Mouse (Mus musculus): Measurements from ENCODE around the gene Gpr176. TPM values are rescaled to one million over a fixed set of nuclear protein-coding genes. Genes with fewer than 3 reads are reported as not detected.

Gpr176 gene
- polyA plus RNA-seq, 1 experiment from 2014 or later: 0.53 TPM

DNA sequence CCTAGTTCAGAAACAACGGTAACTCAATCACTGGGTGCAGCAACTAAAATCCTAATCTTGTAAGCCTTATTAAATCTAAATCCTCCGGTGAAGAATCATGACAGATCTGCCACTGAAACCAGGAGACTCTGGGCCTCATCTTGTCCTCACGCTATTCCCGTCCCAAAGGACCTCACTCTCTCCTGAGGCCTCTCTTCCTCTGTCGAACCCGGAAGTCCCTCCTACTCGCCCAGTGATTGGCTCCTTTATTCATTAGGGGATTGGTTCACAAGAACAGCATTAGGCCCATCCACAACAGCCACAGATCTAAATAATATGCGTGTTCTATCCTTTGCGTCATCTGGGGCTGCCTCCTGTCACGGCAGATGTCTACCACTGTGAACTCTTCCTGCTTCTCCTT is 101.6 kb downstream of the Gpr176 start:
- Histone ChIP-seq H3K36me3 (ENCODE audit: control insufficient read depth, insufficient read depth) (no peaks in the 10 kb centered on the region), H3K4me1 (ENCODE audit: control insufficient read depth, insufficient read depth, low read length) (no peaks in the 10 kb centered on the region), H3K9me3 (replicated peaks; ENCODE audit: control insufficient read depth, low read length) (no peaks in the 10 kb centered on the region), H3K27me3 (ENCODE audit: control insufficient read depth, insufficient read depth, low read length) (no peaks in the 10 kb centered on the region), H3K4me2 (ENCODE audit: low read depth, low read length) (no peak overlapping the region), H3K27ac (ENCODE audit: low read length) (no peak overlapping the region), H3K4me3 (ENCODE audit: low read length) (no peak overlapping the region), H3K9ac (ENCODE audit: low read length) (no peak overlapping the region)
- ATAC-seq (replicated peaks; ENCODE audit: extremely low read depth, insufficient read depth, low FRiP score): no peak
- WGBS: 87% methylated on average over 10 of the region's 10 CpGs

GRCm38 (mm10) chr2:118270213-118270612 is 103.0 kb downstream of the Gpr176 start:
- no peaks in the 10 kb centered on the region for H3K4me1 ChIP-seq (ENCODE audit: control insufficient read depth, insufficient read depth, low read length)
- H3K4me2 ChIP-seq (ENCODE audit: low read depth, low read length): no peak overlapping the region
- 86% methylated on average over 14 of the region's 14 CpGs for WGBS
- no peaks in the 10 kb centered on the region for H3K9me3 ChIP-seq (replicated peaks; ENCODE audit: control insufficient read depth, low read length)
- no peak overlapping the region for H3K27ac ChIP-seq (ENCODE audit: low read length)
- no peak overlapping the region for H3K9ac ChIP-seq (ENCODE audit: low read length)
- H3K36me3 ChIP-seq (ENCODE audit: control insufficient read depth, insufficient read depth): no peaks in the 10 kb centered on the region
- H3K27me3 ChIP-seq (ENCODE audit: control insufficient read depth, insufficient read depth, low read length): no peaks in the 10 kb centered on the region
- no peak for ATAC-seq (replicated peaks; ENCODE audit: extremely low read depth, insufficient read depth, low FRiP score)
- H3K4me3 ChIP-seq (ENCODE audit: low read length): no peak overlapping the region

- H3K9ac ChIP-seq (ENCODE audit: low read length): no peak overlapping the region
- no peak overlapping the region for H3K4me2 ChIP-seq (ENCODE audit: low read depth, low read length)
- H3K27me3 ChIP-seq (ENCODE audit: control insufficient read depth, insufficient read depth, low read length): peaks cover 7% of the 10 kb centered on the region
- H3K9me3 ChIP-seq (replicated peaks; ENCODE audit: control insufficient read depth, low read length): no peaks in the 10 kb centered on the region
- no peak overlapping the region for H3K27ac ChIP-seq (ENCODE audit: low read length)
- no peaks in the 10 kb centered on the region for H3K36me3 ChIP-seq (ENCODE audit: control insufficient read depth, insufficient read depth)
- WGBS: 56% methylated on average over 2 of the region's 2 CpGs
- no peak for ATAC-seq (replicated peaks; ENCODE audit: extremely low read depth, insufficient read depth, low FRiP score)
- no peaks in the 10 kb centered on the region for H3K4me1 ChIP-seq (ENCODE audit: control insufficient read depth, insufficient read depth, low read length)
- H3K4me3 ChIP-seq (ENCODE audit: low read length): no peak overlapping the region
Measured at GRCm38 (mm10) chr2:118263914-118264201, 109.4 kb downstream of the Gpr176 start.

DNA sequence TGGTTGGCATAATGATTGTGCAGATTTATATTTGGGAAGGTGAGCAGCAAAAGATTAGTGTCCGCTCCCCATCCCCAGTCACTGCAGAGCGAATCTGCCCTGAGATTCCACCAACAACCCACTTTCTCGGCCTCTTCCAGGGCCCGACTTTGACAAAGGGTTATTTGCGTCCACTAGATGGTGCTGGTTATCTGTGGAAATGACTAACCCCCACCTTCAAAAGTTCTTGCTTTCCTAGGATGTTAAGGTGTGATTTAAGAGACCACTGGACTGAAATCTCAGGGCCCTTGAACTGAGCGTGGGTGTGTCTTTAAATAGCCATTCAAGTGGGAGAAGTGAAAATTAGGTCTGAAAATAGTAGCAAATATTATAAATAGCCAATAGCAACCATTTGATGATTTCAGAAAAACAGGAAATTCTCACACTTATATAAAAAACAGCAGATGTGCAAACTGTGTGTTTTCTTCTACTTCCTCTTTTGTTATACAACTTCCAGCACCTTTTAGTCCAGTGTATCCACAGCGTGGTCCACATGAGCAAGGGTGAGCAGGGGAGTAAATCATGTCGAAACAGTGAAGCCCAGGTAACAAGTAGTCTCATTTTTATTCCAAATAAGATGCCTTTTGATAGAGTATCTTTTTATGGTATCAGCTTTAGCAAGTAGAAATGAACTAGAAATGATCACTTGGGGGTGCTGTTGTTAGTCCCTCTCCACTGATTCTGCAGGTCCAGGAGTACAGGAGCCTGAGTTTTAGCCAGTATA is 109.9 kb downstream of the Gpr176 start:
- Histone ChIP-seq H3K4me3 (ENCODE audit: low read length) (no peak overlapping the region), H3K9ac (ENCODE audit: low read length) (no peak overlapping the region), H3K27me3 (ENCODE audit: control insufficient read depth, insufficient read depth, low read length) (peaks cover 7% of the 10 kb centered on the region), H3K36me3 (ENCODE audit: control insufficient read depth, insufficient read depth) (no peaks in the 10 kb centered on the region), H3K27ac (ENCODE audit: low read length) (no peak overlapping the region), H3K4me1 (ENCODE audit: control insufficient read depth, insufficient read depth, low read length) (no peaks in the 10 kb centered on the region), H3K4me2 (ENCODE audit: low read depth, low read length) (no peak overlapping the region), H3K9me3 (replicated peaks; ENCODE audit: control insufficient read depth, low read length) (no peaks in the 10 kb centered on the region)
- ATAC-seq (replicated peaks; ENCODE audit: extremely low read depth, insufficient read depth, low FRiP score): no peak
- 16% methylated on average over 8 of the region's 8 CpGs for WGBS

DNA sequence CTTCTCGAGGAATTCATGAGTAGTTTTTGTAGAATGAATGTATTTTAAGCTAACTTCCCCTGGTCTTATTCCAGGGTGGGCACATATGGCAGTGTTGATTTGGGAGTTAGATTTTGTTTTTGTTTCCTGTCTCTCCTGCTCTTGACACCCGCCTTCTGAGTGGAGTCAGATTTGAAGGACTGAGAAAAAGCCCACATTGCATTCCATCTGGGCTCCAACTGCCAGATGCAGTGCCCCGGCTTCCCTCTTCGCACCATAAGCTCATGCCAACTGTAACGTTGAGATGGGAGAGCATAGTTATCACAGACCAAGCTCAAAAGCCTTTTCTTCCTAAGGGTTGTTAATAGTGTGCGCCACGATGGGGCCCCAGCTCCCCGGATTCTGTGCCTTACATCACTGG is 110.5 kb downstream of the Gpr176 start:
- H3K27ac ChIP-seq (ENCODE audit: low read length): no peak overlapping the region
- H3K4me1 ChIP-seq (ENCODE audit: control insufficient read depth, insufficient read depth, low read length): no peaks in the 10 kb centered on the region
- WGBS: 47% methylated on average over 8 of the region's 8 CpGs
- H3K27me3 ChIP-seq (ENCODE audit: control insufficient read depth, insufficient read depth, low read length): peaks cover 7% of the 10 kb centered on the region
- H3K4me2 ChIP-seq (ENCODE audit: low read depth, low read length): no peak overlapping the region
- H3K4me3 ChIP-seq (ENCODE audit: low read length): no peak overlapping the region
- no peak overlapping the region for H3K9ac ChIP-seq (ENCODE audit: low read length)
- H3K9me3 ChIP-seq (replicated peaks; ENCODE audit: control insufficient read depth, low read length): no peaks in the 10 kb centered on the region
- no peaks in the 10 kb centered on the region for H3K36me3 ChIP-seq (ENCODE audit: control insufficient read depth, insufficient read depth)
- no peak for ATAC-seq (replicated peaks; ENCODE audit: extremely low read depth, insufficient read depth, low FRiP score)

- H3K27ac ChIP-seq (ENCODE audit: low read length): no peak overlapping the region
- no peak overlapping the region for H3K9ac ChIP-seq (ENCODE audit: low read length)
- H3K27me3 ChIP-seq (ENCODE audit: control insufficient read depth, insufficient read depth, low read length): peaks cover 7% of the 10 kb centered on the region
- no peak overlapping the region for H3K4me2 ChIP-seq (ENCODE audit: low read depth, low read length)
- no peak for ATAC-seq (replicated peaks; ENCODE audit: extremely low read depth, insufficient read depth, low FRiP score)
- H3K9me3 ChIP-seq (replicated peaks; ENCODE audit: control insufficient read depth, low read length): no peaks in the 10 kb centered on the region
- H3K36me3 ChIP-seq (ENCODE audit: control insufficient read depth, insufficient read depth): no peaks in the 10 kb centered on the region
- H3K4me1 ChIP-seq (ENCODE audit: control insufficient read depth, insufficient read depth, low read length): 0 out of 2 replicates have a peak, but pooled peaks cover 2% of the 10 kb centered on the region
- 80% methylated on average over 5 of the region's 5 CpGs for WGBS
- no peak overlapping the region for H3K4me3 ChIP-seq (ENCODE audit: low read length)
Measured at GRCm38 (mm10) chr2:118259746-118260145, 113.5 kb downstream of the Gpr176 start.

DNA sequence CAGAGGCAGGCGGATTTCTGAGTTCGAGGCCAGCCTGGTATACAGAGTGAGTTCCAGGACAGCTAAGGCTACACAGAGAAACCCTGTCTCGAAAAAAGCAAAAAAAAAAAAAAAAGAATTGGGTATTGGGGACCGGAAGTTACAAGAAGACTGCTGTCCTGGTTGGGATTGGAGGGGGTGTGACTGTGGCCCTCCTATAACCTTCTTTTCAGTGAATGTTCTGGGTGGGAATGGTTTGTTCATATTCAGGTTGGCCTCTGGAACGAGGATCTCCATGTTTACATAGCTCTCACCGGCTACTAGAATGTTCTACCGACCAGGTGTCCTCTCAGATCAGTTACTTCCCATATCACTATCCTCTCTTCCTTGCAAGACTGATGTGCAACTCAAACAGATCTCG is 116.1 kb downstream of the Gpr176 start:
- Histone ChIP-seq H3K4me2 (ENCODE audit: low read depth, low read length) (peak overlapping the region; percentile 83), H3K4me1 (ENCODE audit: control insufficient read depth, insufficient read depth, low read length) (0 out of 2 replicates have a peak, but pooled peaks cover 2% of the 10 kb centered on the region), H3K27me3 (ENCODE audit: control insufficient read depth, insufficient read depth, low read length) (no peaks in the 10 kb centered on the region), H3K9me3 (replicated peaks; ENCODE audit: control insufficient read depth, low read length) (no peaks in the 10 kb centered on the region), H3K36me3 (ENCODE audit: control insufficient read depth, insufficient read depth) (no peaks in the 10 kb centered on the region), H3K9ac (ENCODE audit: low read length) (no peak overlapping the region), H3K4me3 (ENCODE audit: low read length) (peak overlapping the region; percentile 58), H3K27ac (ENCODE audit: low read length) (no peak overlapping the region)
- no peak for ATAC-seq (replicated peaks; ENCODE audit: extremely low read depth, insufficient read depth, low FRiP score)
- WGBS: 74% methylated on average over 8 of the region's 8 CpGs

- no peaks in the 10 kb centered on the region for H3K27me3 ChIP-seq (ENCODE audit: control insufficient read depth, insufficient read depth, low read length)
- 0 out of 2 replicates have a peak, but pooled peaks cover 2% of the 10 kb centered on the region for H3K4me1 ChIP-seq (ENCODE audit: control insufficient read depth, insufficient read depth, low read length)
- no peaks in the 10 kb centered on the region for H3K9me3 ChIP-seq (replicated peaks; ENCODE audit: control insufficient read depth, low read length)
- no peak within 1 kb of the TSS for H3K27ac ChIP-seq (ENCODE audit: low read length)
- WGBS: under 1% methylated on average over 25 of the region's 25 CpGs
- peak within 1 kb of the TSS; percentile 57; the same call in 1 of the 2 replicates for H3K9ac ChIP-seq (ENCODE audit: low read length)
- ATAC-seq (replicated peaks; ENCODE audit: extremely low read depth, insufficient read depth, low FRiP score): peak; percentile 88
- H3K36me3 ChIP-seq (ENCODE audit: control insufficient read depth, insufficient read depth): no peaks in the 10 kb centered on the region
- peak within 1 kb of the TSS; percentile 83 for H3K4me2 ChIP-seq (ENCODE audit: low read depth, low read length)
- H3K4me3 ChIP-seq (ENCODE audit: low read length): peak within 1 kb of the TSS; percentile 58
Measured at GRCm38 (mm10) chr2:118256621-118257053, 116.6 kb downstream of the Gpr176 start, which contains the start of gene Fsip1. TSS of gene Fsip1 (minus strand) at chr2:118256966.

- Histone ChIP-seq H3K4me3 (ENCODE audit: low read length) (no peak overlapping the region), H3K27me3 (ENCODE audit: control insufficient read depth, insufficient read depth, low read length) (no peaks in the 10 kb centered on the region), H3K27ac (ENCODE audit: low read length) (no peak overlapping the region), H3K9me3 (replicated peaks; ENCODE audit: control insufficient read depth, low read length) (no peaks in the 10 kb centered on the region), H3K4me1 (ENCODE audit: control insufficient read depth, insufficient read depth, low read length) (0 out of 2 replicates have a peak, but pooled peaks cover 2% of the 10 kb centered on the region), H3K4me2 (ENCODE audit: low read depth, low read length) (no peak overlapping the region), H3K36me3 (ENCODE audit: control insufficient read depth, insufficient read depth) (no peaks in the 10 kb centered on the region), H3K9ac (ENCODE audit: low read length) (no peak overlapping the region)
- ATAC-seq (replicated peaks; ENCODE audit: extremely low read depth, insufficient read depth, low FRiP score): no peak
- 66% methylated on average over 8 of the region's 8 CpGs for WGBS
Measured at GRCm38 (mm10) chr2:118254516-118254915, 118.7 kb downstream of the Gpr176 start.

All from heart, embryonic 16.5 days (tissue).